Mouse (Mus musculus): ENCODE data around the gene Clcn1. TPM values are rescaled to one million over a fixed set of nuclear protein-coding genes. Genes with fewer than 3 reads are reported as not detected.

Clcn1 gene
- polyA plus RNA-seq, 1 experiment from 2014 or later = 0.73 TPM

DNA sequence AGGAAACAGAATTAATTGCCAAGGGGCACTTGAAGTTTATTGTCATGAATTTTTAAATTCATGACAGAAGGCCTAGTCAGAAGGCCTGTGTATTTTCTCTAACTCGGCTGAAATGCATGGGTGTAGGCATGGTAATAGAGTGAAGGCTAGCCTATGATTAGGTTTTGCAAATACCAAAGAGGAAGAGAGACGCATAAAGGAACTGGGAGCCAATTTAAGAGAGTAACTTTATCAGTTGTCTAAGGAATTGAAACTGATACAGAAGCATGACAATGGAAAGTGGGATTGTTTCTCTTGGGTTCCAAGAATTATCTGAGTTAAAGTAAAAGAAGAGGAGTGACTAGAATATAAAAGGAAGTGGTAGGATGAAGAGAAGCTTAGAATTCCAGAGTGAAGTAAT lies 52.7 kb downstream of the Clcn1 start:
- H3K4me3 ChIP-seq = no peak overlapping the region
- no peaks in the 10 kb centered on the region for H3K9me3 ChIP-seq (replicated peaks)
- H3K27ac ChIP-seq (ENCODE audit: poor library complexity, severe bottlenecking) = no peak overlapping the region
- WGBS = 72% methylated on average over 2 of the region's 2 CpGs
- no peaks in the 10 kb centered on the region for H3K27me3 ChIP-seq (replicated peaks)
- H3K36me3 ChIP-seq = no peaks in the 10 kb centered on the region
- ATAC-seq (ENCODE audit: insufficient number of reproducible peaks, low FRiP score) = no peak
- no peak overlapping the region for H3K9ac ChIP-seq
- no peak overlapping the region for H3K4me2 ChIP-seq
- H3K4me1 ChIP-seq (replicated peaks) = no peaks in the 10 kb centered on the region

DNA sequence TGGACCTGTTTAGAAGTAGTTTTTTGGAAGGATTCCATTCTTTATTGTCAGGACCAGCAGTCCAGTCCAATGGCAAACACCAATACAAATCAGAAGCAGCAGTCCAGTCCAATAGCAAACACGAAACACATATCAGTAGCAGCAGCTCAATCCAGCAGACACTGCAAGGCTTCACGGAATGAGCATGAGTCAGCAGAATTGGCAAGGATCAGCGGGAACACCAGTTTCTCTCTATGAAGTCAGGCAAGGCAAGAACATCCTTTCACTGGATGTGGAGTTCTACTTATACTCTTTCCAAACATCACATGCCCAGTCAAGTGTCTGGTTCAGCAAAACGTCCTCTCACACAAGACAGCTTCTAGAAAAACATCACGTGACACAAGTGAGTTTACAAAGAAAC lies 53.5 kb downstream of the Clcn1 start:
- ATAC-seq (ENCODE audit: insufficient number of reproducible peaks, low FRiP score) = no peak
- H3K4me1 ChIP-seq (replicated peaks) = no peaks in the 10 kb centered on the region
- H3K4me3 ChIP-seq = no peak overlapping the region
- no peaks in the 10 kb centered on the region for H3K9me3 ChIP-seq (replicated peaks)
- no peak overlapping the region for H3K27ac ChIP-seq (ENCODE audit: poor library complexity, severe bottlenecking)
- H3K9ac ChIP-seq = no peak overlapping the region
- no peaks in the 10 kb centered on the region for H3K27me3 ChIP-seq (replicated peaks)
- WGBS = 69% methylated on average over 5 of the region's 5 CpGs
- no peak overlapping the region for H3K4me2 ChIP-seq
- no peaks in the 10 kb centered on the region for H3K36me3 ChIP-seq

DNA sequence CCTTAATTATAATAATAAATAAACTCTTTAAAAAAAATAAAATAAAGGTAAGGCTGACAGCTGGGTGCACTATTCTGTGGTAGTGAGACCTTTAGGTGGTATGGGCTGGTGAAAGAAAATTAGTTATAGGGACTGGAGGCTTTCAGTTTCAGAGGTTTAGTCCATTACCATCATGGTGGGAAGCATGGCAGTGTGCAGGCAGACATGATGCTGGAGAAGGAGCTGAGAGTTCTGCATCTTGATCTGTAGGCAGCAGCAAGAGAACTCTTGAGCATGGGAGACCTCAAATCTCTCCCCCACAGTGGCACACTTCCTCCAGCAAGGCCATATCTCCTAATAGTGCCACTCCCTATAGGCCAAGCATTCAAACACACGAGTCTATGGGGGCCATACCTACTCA lies 55.7 kb downstream of the Clcn1 start:
- Histone ChIP-seq H3K27ac (ENCODE audit: poor library complexity, severe bottlenecking) (no peak overlapping the region), H3K27me3 (replicated peaks) (no peaks in the 10 kb centered on the region), H3K4me3 (no peak overlapping the region), H3K9me3 (replicated peaks) (no peaks in the 10 kb centered on the region), H3K36me3 (no peaks in the 10 kb centered on the region), H3K9ac (no peak overlapping the region), H3K4me2 (no peak overlapping the region), H3K4me1 (replicated peaks) (no peaks in the 10 kb centered on the region)
- WGBS = 78% methylated on average over 1 of the region's 1 CpGs
- no peak for ATAC-seq (ENCODE audit: insufficient number of reproducible peaks, low FRiP score)

DNA sequence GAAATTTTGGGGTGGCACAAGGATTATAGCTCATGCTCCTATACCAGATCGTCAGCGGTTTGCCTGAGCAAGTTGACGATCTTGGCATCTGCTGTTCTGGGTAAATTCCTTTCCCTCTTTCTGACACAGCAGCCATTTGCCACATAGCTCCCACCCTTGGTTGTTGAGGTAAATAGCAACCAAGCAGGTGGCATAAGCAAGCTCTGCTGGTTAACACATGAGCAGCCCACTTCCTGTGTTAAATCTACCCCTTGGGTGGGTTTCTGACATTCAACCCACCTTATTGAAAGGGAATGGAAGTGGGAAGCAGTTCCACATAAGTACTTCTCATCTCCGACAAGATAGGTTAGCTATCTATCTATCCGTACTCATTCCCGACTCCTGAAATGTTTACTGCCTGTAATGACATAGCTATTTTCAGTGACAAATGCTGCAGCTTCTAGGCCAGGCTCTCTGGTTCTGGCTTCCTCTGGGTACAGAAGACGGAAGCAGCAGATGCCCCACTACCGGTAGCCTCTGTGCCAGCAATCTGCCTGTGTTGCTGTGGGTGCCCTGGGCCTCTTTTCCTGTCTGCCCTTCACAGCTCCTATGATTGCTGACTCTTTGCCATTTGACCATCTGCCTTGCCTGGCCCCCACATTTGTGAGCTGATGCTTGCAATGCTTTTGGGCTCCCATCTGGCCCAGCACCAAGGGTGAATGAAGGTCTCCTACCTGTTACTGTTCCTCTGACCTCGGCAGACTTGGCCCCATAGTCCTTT lies 57.1 kb downstream of the Clcn1 start:
- H3K36me3 ChIP-seq = no peaks in the 10 kb centered on the region
- no peak for ATAC-seq (ENCODE audit: insufficient number of reproducible peaks, low FRiP score)
- no peaks in the 10 kb centered on the region for H3K9me3 ChIP-seq (replicated peaks)
- no peak overlapping the region for H3K9ac ChIP-seq
- peaks cover 3% of the 10 kb centered on the region for H3K4me1 ChIP-seq (replicated peaks)
- H3K27ac ChIP-seq (ENCODE audit: poor library complexity, severe bottlenecking) = no peak overlapping the region
- no peak overlapping the region for H3K4me3 ChIP-seq
- 80% methylated on average over 9 of the region's 9 CpGs for WGBS
- no peak overlapping the region for H3K4me2 ChIP-seq
- no peaks in the 10 kb centered on the region for H3K27me3 ChIP-seq (replicated peaks)

DNA sequence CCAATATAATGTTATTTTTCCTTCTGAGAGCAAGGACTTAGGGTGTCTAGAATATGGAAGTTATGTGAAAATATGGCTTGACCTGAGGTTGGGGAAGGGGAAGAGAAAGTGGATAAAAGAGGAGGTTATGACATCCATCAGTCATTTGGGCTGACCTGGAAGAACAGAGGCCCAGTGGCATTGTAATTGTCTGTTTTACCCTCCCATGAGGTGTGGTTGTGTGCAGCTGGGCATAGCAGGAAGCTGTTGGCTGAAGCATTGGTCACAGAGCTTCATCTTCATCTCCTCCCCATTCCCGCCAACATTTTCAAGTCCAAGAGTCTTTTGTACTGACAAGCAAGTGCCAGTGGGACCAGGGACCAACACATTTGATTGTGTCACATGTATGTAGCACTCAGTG lies 57.8 kb downstream of the Clcn1 start:
- Histone ChIP-seq H3K27ac (ENCODE audit: poor library complexity, severe bottlenecking) (no peak overlapping the region), H3K27me3 (replicated peaks) (no peaks in the 10 kb centered on the region), H3K4me3 (no peak overlapping the region), H3K4me1 (replicated peaks) (peaks cover 5% of the 10 kb centered on the region), H3K36me3 (no peaks in the 10 kb centered on the region), H3K4me2 (no peak overlapping the region), H3K9ac (no peak overlapping the region), H3K9me3 (replicated peaks) (no peaks in the 10 kb centered on the region)
- no peak for ATAC-seq (ENCODE audit: insufficient number of reproducible peaks, low FRiP score)
- 92% methylated on average over 1 of the region's 1 CpGs for WGBS

DNA sequence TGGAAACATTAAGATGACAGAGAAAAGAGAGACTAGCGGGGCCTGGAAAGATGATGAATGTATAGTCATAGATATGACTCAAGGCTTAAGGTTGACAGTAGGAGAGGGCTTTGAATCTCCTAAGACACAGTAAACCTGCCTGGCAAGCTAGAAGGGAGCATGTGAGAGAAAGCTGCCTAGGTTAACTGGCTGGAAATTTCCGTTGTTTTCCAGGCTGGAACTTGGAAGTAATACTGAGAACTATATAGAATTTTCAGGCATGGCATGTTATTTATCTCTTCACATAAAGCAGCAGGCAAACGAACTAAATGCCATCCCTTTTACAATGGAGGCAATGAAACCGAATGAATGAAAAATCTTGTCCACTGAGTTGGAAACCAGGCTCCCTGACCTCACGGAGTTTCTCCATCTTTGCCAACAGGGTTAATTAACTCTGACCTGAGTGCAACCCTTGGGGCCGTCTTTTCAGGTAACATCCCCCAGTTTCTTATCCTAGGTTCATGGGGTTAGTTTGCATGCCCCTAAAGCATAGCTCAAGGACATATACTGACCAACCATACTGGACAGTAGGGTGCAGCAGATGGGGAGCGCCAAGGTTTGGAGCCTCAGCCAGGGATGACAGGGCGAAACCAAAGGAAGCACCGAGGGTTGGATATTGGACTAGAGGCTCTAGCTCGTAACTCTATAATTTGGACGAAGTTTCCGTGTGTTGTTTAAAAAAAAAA lies 62.0 kb downstream of the Clcn1 start:
- peaks cover 25% of the 10 kb centered on the region for H3K36me3 ChIP-seq
- 40% methylated on average over 12 of the region's 12 CpGs for WGBS
- H3K9me3 ChIP-seq (replicated peaks) = no peaks in the 10 kb centered on the region
- no peaks in the 10 kb centered on the region for H3K27me3 ChIP-seq (replicated peaks)
- H3K27ac ChIP-seq (ENCODE audit: poor library complexity, severe bottlenecking) = no peak overlapping the region
- peak overlapping the region; percentile 93 for H3K4me3 ChIP-seq
- H3K9ac ChIP-seq = no peak overlapping the region
- peak overlapping the region; percentile 99 for H3K4me2 ChIP-seq
- ATAC-seq (ENCODE audit: insufficient number of reproducible peaks, low FRiP score) = no peak
- peaks cover 32% of the 10 kb centered on the region for H3K4me1 ChIP-seq (replicated peaks)

DNA sequence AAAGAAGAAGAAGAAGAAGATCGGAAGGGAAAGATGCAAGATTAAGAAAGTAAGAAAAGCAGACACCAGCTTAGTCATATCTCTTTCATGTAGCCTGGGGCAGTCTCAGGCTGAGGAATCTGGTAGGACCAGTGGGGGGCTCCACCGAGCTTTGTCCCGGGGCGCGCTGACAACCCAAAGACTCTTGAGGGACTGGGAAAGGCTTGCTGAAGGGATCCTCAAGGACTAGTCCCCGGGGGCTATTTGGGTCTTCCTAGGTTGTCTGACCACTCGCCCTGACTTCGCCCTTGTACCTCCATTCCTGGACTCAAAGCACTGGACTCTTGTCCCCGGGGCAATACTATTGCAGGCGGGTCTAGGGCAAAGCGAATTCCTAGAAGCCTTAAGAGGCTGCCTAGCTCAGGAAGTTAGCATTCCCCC lies 62.5 kb downstream of the Clcn1 start:
- Histone ChIP-seq H3K4me1 (replicated peaks) (peaks cover 38% of the 10 kb centered on the region), H3K36me3 (peaks cover 29% of the 10 kb centered on the region), H3K27me3 (replicated peaks) (no peaks in the 10 kb centered on the region), H3K9me3 (replicated peaks) (no peaks in the 10 kb centered on the region), H3K4me2 (peak overlapping the region; percentile 99), H3K9ac (peak overlapping the region; percentile 98), H3K27ac (ENCODE audit: poor library complexity, severe bottlenecking) (peak overlapping the region; percentile 100), H3K4me3 (peak overlapping the region; percentile 93)
- 1% methylated on average over 11 of the region's 11 CpGs for WGBS
- ATAC-seq (ENCODE audit: insufficient number of reproducible peaks, low FRiP score) = peak; percentile 45

DNA sequence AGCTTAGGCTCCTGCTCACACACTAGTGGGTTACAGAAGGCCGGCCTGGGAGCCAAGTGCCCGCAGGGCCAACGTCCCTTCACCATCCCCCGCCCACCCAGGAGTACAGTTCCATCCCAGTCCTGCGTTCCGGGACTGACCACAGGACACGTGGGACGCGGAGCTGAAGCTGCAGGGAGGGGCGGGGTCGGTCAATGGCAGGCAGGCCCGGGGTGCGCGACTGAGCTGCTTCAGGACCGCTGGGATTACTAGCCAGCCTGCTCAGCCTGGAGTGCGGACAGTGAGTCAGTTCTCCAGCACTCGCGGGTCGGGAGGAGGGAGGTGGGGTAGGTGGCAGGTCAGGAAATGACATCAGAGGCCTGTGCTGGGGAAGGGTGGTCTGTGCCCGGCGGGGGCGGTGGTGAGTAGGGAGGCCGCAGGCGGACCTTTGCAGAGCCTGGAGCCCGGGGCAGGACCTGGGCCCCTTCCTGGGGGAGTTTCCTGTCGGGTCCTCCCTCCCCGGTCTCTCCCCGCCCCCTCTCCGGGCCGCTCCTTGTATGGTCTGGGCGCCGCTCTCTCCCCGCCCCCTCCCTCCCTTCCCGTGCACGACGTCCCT lies 63.0 kb downstream of the Clcn1 start, which contains the start of gene Zyx:
Zyx (plus strand) TSS at position 205 of the 595 bp plus-strand sequence.
- Histone ChIP-seq H3K9me3 (replicated peaks) (no peaks in the 10 kb centered on the region), H3K4me1 (replicated peaks) (peaks cover 43% of the 10 kb centered on the region), H3K27me3 (replicated peaks) (no peaks in the 10 kb centered on the region), H3K4me3 (peak within 1 kb of the TSS; percentile 93), H3K9ac (peak within 1 kb of the TSS; percentile 98), H3K36me3 (peaks cover 32% of the 10 kb centered on the region), H3K27ac (ENCODE audit: poor library complexity, severe bottlenecking) (peak within 1 kb of the TSS; percentile 100), H3K4me2 (peak within 1 kb of the TSS; percentile 99)
- ATAC-seq (ENCODE audit: insufficient number of reproducible peaks, low FRiP score) = peak; percentile 93
- 0% methylated on average over 26 of the region's 36 CpGs for WGBS

DNA sequence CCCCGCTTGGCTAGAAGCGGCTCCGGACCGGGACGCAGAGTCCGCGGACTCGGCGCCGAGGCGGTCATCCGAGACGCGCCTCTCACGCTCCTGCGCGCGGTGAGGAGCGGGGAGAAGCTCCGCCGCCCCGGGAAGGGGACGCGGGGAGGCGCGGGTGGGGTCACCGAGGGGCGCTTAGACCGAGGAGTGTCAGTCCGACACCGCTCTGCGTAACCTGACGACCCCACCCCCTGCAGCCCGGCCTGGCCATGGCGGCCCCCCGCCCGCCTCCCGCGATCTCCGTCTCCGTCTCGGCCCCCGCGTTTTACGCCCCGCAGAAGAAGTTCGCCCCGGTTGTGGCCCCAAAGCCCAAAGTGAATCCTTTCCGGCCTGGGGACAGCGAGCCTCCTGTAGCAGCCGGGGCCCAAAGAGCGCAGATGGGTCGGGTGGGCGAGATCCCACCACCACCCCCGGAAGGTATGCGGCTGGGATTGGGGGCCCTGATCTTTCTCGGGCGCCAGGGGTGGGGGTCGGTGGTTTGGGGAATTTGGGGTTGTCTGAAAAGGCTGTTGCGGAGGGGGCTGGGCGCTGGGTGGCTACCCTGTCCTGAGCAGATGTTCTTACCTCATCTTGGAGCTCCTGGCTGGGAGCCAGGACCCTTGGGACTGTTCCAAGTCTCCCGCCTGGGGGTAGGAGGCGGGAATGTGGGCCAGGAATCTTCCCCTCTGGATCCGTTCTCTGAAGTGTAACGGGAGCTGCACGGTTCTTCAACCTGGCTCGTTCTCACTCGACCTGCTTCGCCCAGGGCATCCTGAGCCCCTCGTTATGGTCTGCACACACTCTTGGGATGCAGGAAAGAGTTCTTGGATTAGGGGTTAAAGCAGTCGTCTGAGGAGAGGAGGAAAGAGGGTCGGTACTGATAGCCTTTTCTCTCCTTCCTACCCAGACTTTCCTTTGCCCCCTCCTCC lies 63.8 kb downstream of the Clcn1 start:
- Histone ChIP-seq H3K4me2 (peak overlapping the region; percentile 99), H3K4me3 (peak overlapping the region; percentile 93), H3K4me1 (replicated peaks) (peaks cover 51% of the 10 kb centered on the region), H3K27me3 (replicated peaks) (no peaks in the 10 kb centered on the region), H3K9ac (peak overlapping the region; percentile 98), H3K9me3 (replicated peaks) (no peaks in the 10 kb centered on the region), H3K27ac (ENCODE audit: poor library complexity, severe bottlenecking) (peak overlapping the region; percentile 100), H3K36me3 (peaks cover 39% of the 10 kb centered on the region)
- ATAC-seq (ENCODE audit: insufficient number of reproducible peaks, low FRiP score) = peak; percentile 37
- under 1% methylated on average over 51 of the region's 72 CpGs for WGBS

DNA sequence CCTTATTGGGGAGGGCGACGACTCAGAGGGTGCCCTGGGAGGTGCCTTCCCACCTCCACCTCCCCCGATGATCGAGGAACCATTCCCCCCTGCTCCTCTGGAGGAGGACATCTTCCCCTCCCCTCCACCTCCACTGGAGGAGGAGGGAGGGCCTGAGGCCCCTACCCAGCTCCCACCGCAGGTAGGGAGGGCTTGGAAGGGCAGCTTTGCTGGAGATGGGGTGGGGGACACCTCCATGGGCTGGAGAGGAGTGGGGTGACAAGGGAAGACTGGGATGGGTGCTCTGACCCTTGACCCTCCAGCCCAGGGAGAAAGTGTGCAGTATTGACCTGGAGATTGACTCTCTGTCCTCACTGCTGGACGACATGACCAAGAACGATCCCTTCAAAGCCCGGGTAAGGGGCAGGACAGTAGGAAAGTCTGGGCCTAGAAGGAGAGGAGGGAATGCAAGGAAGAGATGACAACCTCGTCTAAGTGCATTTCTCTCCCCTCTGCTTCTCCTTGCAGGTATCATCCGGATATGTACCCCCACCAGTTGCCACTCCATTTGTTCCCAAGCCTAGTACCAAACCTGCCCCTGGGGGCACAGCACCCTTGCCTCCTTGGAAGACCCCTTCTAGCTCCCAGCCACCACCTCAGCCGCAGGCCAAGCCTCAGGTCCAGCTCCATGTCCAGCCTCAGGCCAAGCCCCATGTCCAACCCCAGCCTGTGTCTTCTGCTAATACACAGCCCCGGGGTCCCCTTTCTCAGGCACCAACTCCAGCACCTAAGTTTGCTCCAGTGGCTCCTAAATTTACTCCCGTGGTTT lies 64.7 kb downstream of the Clcn1 start:
- WGBS = 28% methylated on average over 13 of the region's 13 CpGs
- Histone ChIP-seq H3K36me3 (peaks cover 48% of the 10 kb centered on the region), H3K4me1 (replicated peaks) (peaks cover 60% of the 10 kb centered on the region), H3K27ac (ENCODE audit: poor library complexity, severe bottlenecking) (peak overlapping the region; percentile 100), H3K4me2 (peak overlapping the region; percentile 99), H3K9ac (peak overlapping the region; percentile 98), H3K27me3 (replicated peaks) (no peaks in the 10 kb centered on the region), H3K9me3 (replicated peaks) (no peaks in the 10 kb centered on the region), H3K4me3 (peak overlapping the region; percentile 93)
- no peak for ATAC-seq (ENCODE audit: insufficient number of reproducible peaks, low FRiP score)

All from heart, embryonic 12.5 days (tissue).